Mouse (Mus musculus): ENCODE results near the gene Gm49387.

DNA sequence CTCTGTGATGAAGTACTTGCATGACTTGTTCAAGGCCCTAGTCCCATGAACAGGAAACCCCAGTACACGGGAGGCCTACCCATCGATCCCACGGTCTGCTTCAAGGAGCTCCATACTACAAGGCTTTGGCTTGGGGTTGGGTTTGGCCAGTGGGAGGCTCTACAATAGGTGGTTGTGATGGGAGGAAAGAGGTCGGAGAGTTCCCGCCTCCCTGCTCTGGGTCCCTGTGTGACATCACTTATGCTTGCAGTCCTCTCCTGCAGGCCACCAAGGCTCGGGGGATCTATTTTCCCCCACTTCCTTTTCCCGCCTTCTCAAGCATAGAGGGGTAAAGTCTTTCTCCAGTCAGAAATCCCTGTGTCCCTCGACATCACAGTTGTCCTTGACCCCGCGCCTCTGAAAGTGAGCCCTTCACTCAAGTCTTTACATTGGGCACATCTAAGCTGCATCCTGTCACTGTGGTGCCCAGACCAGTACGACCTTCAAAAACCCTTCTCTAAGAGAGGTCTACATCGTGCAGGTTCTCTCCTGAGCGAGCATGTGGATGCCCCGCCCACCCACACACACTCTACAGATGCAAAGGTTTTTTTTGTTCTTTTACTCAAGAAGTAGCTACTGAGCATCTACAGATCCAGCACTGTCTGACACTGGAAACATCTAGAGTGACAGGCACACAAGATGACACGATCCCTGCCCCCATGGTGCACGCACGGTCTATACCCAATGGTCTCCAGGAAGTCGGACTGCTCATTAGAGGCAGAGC lies 65.6 kb downstream of the Gm49387 start:
- TF ChIP-seq CTCF (IDR thresholded peaks at IDR 0.05; ENCODE audit: low read depth) (no peak), EP300 (optimal IDR thresholded peaks at IDR 0.05) (no peak)

All from stomach, postnatal 0 days (tissue).